Mouse (Mus musculus): ENCODE data around the gene Hps5. TPM values are rescaled to one million over a fixed set of nuclear protein-coding genes. Genes with fewer than 3 reads are reported as not detected.

The Hps5 gene
- 10 to 100 TPM in 1 of 2 experiments, 1 to 10 TPM in 1; 9.7 to 11.3 TPM for total RNA-seq (2021)
- long read RNA-seq, experiment 1, full-length matches to known transcripts: 11 of 24 reads
- long read RNA-seq, experiment 1, partial matches to known transcripts: 2 of 24 reads
- long read RNA-seq, experiment 1, other reads (novel, unspliced or antisense): 11 of 24 reads
- long read RNA-seq, experiment 2, full-length matches to known transcripts: 5 of 13 reads
- long read RNA-seq, experiment 2, partial matches to known transcripts: 0 of 13 reads
- long read RNA-seq, experiment 2, other reads (novel, unspliced or antisense): 8 of 13 reads

DNA sequence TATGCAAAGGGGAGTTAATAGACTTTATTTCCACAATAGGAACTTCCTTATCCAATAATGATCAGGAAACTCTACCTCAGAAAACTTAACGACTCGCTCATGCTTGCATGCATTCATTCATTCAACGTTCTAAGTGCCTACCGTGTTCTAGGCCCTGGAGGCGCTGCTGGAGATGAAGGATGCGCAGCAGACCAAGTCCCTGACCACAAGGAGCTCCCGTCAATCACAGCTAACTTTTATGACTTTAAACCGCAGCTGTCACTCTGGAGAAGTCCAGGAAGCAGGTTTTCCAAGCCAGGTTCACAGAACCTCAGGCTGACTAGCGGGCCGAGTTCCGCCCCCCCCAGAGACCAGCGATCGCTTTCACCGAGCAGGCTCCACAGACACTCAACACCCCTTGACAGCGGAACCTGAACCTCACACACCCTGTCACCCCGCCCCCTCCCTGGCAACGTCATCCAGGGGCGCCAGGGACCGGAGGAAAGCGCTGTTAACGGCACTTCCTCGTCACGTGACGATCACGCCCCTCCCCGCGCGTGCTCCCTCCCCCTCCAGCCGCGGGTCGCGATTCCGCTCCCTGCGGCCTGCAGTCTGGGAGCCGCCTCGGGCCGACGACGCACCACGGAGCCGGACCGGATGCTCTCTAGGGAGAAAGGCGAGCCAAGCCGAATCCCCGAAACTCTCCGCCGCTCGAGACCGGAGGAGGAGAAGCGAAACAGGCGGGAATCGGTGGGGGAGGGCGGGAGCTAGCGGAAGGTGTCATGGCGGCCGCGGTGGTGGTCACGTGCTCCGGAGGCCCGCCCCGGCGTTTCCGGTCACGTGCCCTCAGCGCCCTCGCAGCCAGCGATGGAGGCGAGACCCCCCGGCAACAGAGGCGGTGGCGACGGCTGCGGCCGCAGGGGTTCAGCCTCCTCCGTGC is at the start of gene Hps5, which contains the start of gene Gtf2h1:
Gene Hps5 (minus strand): TSS at position 778 of the 919 bp plus-strand sequence.
Gene Gtf2h1 (plus strand): TSS at position 817 of the 919 bp plus-strand sequence.
- no peak for TF ChIP-seq CTCF (IDR thresholded peaks at IDR 0.05)
- H3K4me3 ChIP-seq: peak within 1 kb of the TSS; percentile 97
- peak within 1 kb of the TSS; percentile 98 for H3K27ac ChIP-seq
- intact Hi-C loops (cut with DNase I): loop anchor here (2.0 to 10.0 kb wide), 2 partner anchors 51 to 119 kb away; partner anchors contain the start of gene Tsg101
- DNase-seq: peak; percentile 99

- intact Hi-C loops (cut with DNase I): loop anchor here (1.0 kb wide), 1 partner anchor 18 kb away; no protein-coding TSS in a partner anchor
- Histone ChIP-seq H3K27ac (peak overlapping the region; percentile 100), H3K4me3 (peak overlapping the region; percentile 98)
- TF ChIP-seq CTCF (IDR thresholded peaks at IDR 0.05): no peak
- DNase-seq: peak; percentile 99
Measured at GRCm38 (mm10) chr7:46845211-46845977, 49.5 kb upstream of the Hps5 start.

- TF ChIP-seq CTCF (IDR thresholded peaks at IDR 0.05): no peak
- Histone ChIP-seq H3K27ac (peak overlapping the region; percentile 100; the same call in 1 of the 2 replicates), H3K4me3 (no peak overlapping the region)
- no peak for DNase-seq
- intact Hi-C loops (cut with DNase I): no loop called here
Measured at GRCm38 (mm10) chr7:46843576-46843975, 47.7 kb upstream of the Hps5 start.

DNA sequence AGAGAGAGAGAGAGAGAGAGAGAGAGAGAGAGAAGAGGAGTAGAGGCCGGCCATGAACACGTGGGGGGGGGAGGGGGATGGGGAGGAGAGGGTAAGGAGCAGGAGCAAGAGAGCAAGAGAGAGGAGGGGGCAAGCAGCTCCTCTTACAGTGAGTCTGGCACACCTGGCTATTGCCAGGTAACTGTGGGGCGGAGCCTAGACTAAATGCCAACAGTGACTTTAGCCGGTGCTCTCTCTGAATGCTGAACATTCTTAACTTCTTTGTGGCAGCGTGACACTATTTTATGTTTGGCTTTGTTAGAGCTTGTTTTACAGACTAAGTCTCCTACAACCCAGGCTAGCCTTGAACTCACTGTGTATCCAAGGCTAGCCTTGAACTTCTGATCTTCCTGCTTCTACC is 46.4 kb upstream of the Hps5 start:
- Histone ChIP-seq H3K4me3 (no peak overlapping the region), H3K27ac (no peak overlapping the region)

DNA sequence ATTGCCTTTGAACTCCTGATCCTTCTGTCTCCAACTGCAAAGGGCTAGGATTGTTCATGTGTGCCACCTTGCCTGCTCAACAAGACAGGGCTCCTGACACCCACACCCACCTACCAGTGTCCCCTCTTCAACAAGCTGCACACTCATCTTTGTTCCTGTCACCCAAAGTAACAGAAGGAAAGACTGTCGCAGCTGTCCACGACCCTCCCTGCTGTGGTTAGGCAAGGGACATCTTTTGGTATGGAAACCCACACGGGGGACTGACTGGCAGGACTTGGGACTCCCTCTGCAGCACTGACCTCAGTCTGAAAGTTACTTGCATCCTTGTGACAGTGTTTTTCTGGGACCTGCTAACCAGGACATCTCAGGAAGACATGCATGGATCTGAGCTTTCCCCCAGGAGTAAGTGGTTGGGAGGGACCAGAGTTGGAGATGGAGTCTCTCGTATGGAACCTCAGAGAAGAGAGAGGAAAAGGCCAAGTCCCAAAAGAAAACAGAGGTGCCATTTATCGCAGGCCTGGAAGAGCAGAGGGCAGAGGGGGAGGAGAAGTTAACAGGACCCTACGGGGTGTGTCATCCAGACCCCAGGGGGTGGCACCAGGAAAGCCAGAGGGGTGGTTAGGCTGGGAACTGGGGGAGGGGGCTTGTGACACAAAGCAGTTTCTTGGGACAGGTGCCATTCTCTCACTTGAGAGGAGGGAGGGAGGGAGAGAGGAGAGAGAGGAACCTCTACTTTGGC is 45.1 kb upstream of the Hps5 start, which contains the start of gene Ldha:
Gene Ldha (plus strand): TSS at position 689 of the 739 bp plus-strand sequence.
- intact Hi-C loops (cut with DNase I): no loop called here
- no peak within 1 kb of the TSS for H3K4me3 ChIP-seq
- DNase-seq: no peak
- H3K27ac ChIP-seq: peak within 1 kb of the TSS; percentile 90
- TF ChIP-seq CTCF (IDR thresholded peaks at IDR 0.05): no peak

More for the DNA sequence above, 46.4 kb upstream of the Hps5 start:
- TF ChIP-seq CTCF (IDR thresholded peaks at IDR 0.05): no peak
- intact Hi-C loops (cut with DNase I): no loop called here
- DNase-seq: no peak

DNA sequence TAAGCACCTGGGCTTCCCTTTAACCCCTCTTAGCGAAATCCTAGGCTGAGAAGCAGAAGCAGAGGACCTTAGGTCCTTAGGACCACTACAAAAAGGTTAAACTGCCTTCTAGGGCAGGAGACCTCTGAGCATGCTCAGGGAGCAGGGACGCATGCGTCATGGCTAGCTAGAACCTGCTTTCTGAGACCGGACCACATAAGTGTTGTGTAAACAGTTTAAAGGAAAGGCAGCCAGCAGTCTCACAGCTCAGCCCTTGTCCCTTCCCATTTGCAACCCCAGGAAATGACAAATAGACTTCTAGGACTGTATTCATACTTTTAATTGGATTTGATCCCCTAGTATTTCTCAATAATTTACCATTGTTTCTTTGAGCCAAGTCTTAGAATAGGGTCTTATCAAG is 44.5 kb upstream of the Hps5 start:
- DNase-seq: no peak
- intact Hi-C loops (cut with DNase I): no loop called here
- no peak for TF ChIP-seq CTCF (IDR thresholded peaks at IDR 0.05)
- Histone ChIP-seq H3K4me3 (no peak overlapping the region), H3K27ac (peak overlapping the region; percentile 90)

GRCm38 (mm10) chr7:46839861-46840260 is 44.0 kb upstream of the Hps5 start:
- Histone ChIP-seq H3K4me3 (peak overlapping the region; percentile 61), H3K27ac (peak overlapping the region; percentile 90)
- intact Hi-C loops (cut with DNase I): no loop called here
- no peak for DNase-seq
- TF ChIP-seq CTCF (IDR thresholded peaks at IDR 0.05): no peak

- intact Hi-C loops (cut with DNase I): no loop called here
- Histone ChIP-seq H3K27ac (peak overlapping the region; percentile 90), H3K4me3 (peak overlapping the region; percentile 61)
- TF ChIP-seq CTCF (IDR thresholded peaks at IDR 0.05): no peak
- DNase-seq: no peak
Measured at GRCm38 (mm10) chr7:46839446-46839845, 43.6 kb upstream of the Hps5 start.

DNA sequence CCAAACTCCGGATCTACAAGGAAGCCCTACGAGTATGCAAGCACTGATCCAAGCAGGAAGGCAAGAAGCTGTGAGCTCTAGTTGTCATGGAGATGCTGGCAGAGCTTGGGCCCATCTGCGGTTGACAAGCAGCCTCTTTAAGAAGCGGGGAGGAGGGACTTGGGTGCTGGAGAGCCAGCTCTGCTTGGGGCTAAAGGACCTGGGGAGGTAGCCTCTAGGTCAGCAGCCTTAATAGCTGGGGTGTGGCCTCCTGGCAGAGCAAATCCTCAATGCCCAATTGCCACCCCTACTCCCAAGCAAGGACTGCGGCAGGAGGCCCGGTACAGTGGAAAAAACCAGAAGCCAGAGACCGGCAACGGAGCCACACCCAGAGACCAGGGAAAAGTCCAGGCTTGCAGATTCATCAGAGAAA is 43.0 kb upstream of the Hps5 start:
- peak overlapping the region; percentile 61 for H3K4me3 ChIP-seq
- intact Hi-C loops (cut with DNase I): no loop called here
- DNase-seq: peak; percentile 90
- H3K27ac ChIP-seq: peak overlapping the region; percentile 90
- no peak for TF ChIP-seq CTCF (IDR thresholded peaks at IDR 0.05)

GRCm38 (mm10) chr7:46838104-46838671 is 42.3 kb upstream of the Hps5 start:
- intact Hi-C loops (cut with DNase I): no loop called here
- peak; percentile 79 for DNase-seq
- peak overlapping the region; percentile 90 for H3K27ac ChIP-seq
- no peak for TF ChIP-seq CTCF (IDR thresholded peaks at IDR 0.05)
- peak overlapping the region; percentile 61 for H3K4me3 ChIP-seq

GRCm38 (mm10) chr7:46837073-46837472 is 41.2 kb upstream of the Hps5 start:
- intact Hi-C loops (cut with DNase I): no loop called here
- no peak for DNase-seq
- H3K27ac ChIP-seq: peak overlapping the region; percentile 90
- peak overlapping the region; percentile 61; the same call in 1 of the 2 replicates for H3K4me3 ChIP-seq
- no peak for TF ChIP-seq CTCF (IDR thresholded peaks at IDR 0.05)
